Mouse (Mus musculus) megakaryocyte-erythroid progenitor cell, adult 5-6 weeks (primary cell): Measurements from ENCODE around the gene Olfr970. TPM values are rescaled to one million over a fixed set of nuclear protein-coding genes. Genes with fewer than 3 reads are reported as not detected.
"Not testable (repeated sequence)": the region's sequence is repeated elsewhere in the genome, so short reads cannot be mapped to it uniquely, and the experiment has no call there.

ENCODE experiments used
- ATAC-seq: replicated peaks from 2 replicates; pipeline ENCODE4 v1.8.0; 2016; ENCODE audit warnings: mild to moderate bottlenecking, inconsistent platforms; ENCODE audit not compliant: severe bottlenecking, poor library complexity, low FRiP score, low TSS enrichment
- total RNA-seq, 2 experiments: library from RNA; stranded (forward) in 1 of 2; stranded (reverse) in 1 of 2; fragments of 200-1000, 215-1000 nt in 1 of 2; fragments of >200 nt in 1 of 2; fragmentation: Nextera tagmentation in 1 of 2; gene quantifications; 2 replicates each; pipeline ENCODE4 v1.2.3; 2014 to 2017

Gene Olfr970
- total RNA-seq (2014; fragmentation: Nextera tagmentation), result not detected in 2 replicates
- not detected in 2 replicates for total RNA-seq (2017)

DNA sequence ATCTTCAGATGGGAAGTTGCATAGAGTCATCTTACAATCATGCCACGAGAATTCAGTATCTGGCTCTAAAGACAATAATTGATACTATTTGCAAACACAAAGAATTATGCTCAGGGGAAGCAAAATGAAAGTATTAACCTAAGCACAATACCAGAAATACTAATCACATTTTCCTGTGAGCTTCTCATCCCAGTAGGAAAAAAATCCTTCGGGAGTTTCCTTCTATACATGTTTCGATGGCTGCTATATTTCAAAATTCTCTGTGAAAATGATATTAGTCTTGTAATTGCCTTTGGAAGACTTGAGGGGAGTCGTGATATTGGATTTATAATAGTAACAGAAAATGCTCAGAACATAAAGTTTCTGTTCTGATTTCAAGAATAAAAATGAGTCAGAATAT, at the start of gene Olfr970:
Olfr970 (plus strand) TSS at position 301 of the 400 bp plus-strand sequence.
- no peak for ATAC-seq

DNA sequence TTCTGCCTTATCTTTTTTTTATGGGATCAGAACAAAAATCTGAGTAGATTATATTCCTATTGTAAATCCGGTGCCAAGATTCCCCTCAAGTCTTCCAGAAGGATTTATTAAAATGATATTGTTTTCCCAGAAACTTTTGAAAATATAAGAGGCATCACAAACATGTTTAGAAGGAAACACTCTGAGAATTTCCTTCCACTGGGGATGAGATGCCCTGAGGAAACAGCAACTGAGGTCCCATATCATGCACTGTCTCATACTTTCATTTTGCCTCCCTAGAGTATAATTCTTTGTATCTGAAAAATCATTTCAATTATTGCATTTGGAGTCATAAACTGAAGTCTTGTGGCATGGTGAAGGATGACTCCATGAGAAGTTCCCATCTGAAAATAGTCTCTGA, 25.5 kb upstream of the Olfr970 start, which contains the start of gene Olfr968:
Olfr968 (minus strand) TSS at position 101 of the 400 bp plus-strand sequence.
- ATAC-seq, result no peak

GRCm38 (mm10) chr9:39790558-39790957, 18.1 kb upstream of the Olfr970 start, which contains the start of gene Olfr969:
TSS of gene Olfr969 (plus strand) at chr9:39790945.
- ATAC-seq, result no peak

DNA sequence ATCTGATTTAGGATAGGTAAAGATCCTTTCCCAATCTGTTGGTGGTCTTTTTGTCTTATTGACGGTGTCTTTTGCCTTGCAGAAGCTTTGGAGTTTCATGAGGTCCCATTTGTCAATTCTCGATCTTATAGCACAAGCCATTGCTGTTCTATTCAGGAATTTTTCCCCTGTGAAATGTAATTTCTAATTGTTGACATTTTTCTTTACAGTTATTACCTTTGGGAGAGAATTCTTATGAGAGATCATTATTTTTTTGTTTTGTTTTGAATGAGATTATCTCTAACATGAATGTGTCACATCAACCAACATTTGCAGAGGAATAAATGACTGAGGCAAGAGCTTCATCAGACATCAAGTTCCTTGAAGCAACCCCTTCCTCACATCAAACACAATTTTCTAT, 27.9 kb downstream of the Olfr970 start, which contains the start of gene Olfr971:
Olfr971 (plus strand) TSS at position 301 of the 400 bp plus-strand sequence.
- not testable (repeated sequence) for ATAC-seq

- no peak for ATAC-seq
These were observed 57.5 kb downstream of the Olfr970 start, which contains the start of gene Olfr972 for GRCm38 (mm10) chr9:39866122-39866521. TSS of gene Olfr972 (plus strand) at chr9:39866422.

Other genes with a start within 250 kb of the Olfr970 start
- gene Olfr959, start 233.3 kb upstream of the Olfr970 start, total RNA-seq (2014; fragmentation: Nextera tagmentation), result not detected in 2 replicates
- gene Olfr959, start 233.3 kb upstream of the Olfr970 start, total RNA-seq (2017), result not detected in 2 replicates
- gene AW551984, start 204.5 kb upstream of the Olfr970 start, total RNA-seq (2014; fragmentation: Nextera tagmentation), result not detected in 2 replicates
- not detected in 2 replicates for gene AW551984, start 204.5 kb upstream of the Olfr970 start, total RNA-seq (2017)
- gene Olfr148, start 198.2 kb upstream of the Olfr970 start, total RNA-seq (2014; fragmentation: Nextera tagmentation), result not detected in 2 replicates
- gene Olfr148, start 198.2 kb upstream of the Olfr970 start, total RNA-seq (2017), result not detected in 2 replicates
- not detected in 2 replicates for gene Olfr960, start 187.5 kb upstream of the Olfr970 start, total RNA-seq (2014; fragmentation: Nextera tagmentation)
- gene Olfr960, start 187.5 kb upstream of the Olfr970 start, total RNA-seq (2017), result not detected in 2 replicates
- gene Olfr961, start 163.8 kb upstream of the Olfr970 start, total RNA-seq (2014; fragmentation: Nextera tagmentation), result not detected in 2 replicates
- not detected in 2 replicates for gene Olfr961, start 163.8 kb upstream of the Olfr970 start, total RNA-seq (2017)
- not detected in 2 replicates for gene Olfr963, start 141.7 kb upstream of the Olfr970 start, total RNA-seq (2014; fragmentation: Nextera tagmentation)
- not detected in 2 replicates for gene Olfr963, start 141.7 kb upstream of the Olfr970 start, total RNA-seq (2017)
- gene Olfr149, start 101.7 kb upstream of the Olfr970 start, total RNA-seq (2014; fragmentation: Nextera tagmentation), result not detected in 2 replicates
- gene Olfr149, start 101.7 kb upstream of the Olfr970 start, total RNA-seq (2017), result not detected in 2 replicates
- gene Olfr965, start 97.5 kb upstream of the Olfr970 start, total RNA-seq (2014; fragmentation: Nextera tagmentation), result not detected in 2 replicates
- not detected in 2 replicates for gene Olfr965, start 97.5 kb upstream of the Olfr970 start, total RNA-seq (2017)
- not detected in 2 replicates for gene Olfr150, start 77.9 kb upstream of the Olfr970 start, total RNA-seq (2014; fragmentation: Nextera tagmentation)
- gene Olfr150, start 77.9 kb upstream of the Olfr970 start, total RNA-seq (2017), result not detected in 2 replicates
- gene Olfr967, start 62.6 kb upstream of the Olfr970 start, total RNA-seq (2014; fragmentation: Nextera tagmentation), result not detected in 2 replicates
- not detected in 2 replicates for gene Olfr967, start 62.6 kb upstream of the Olfr970 start, total RNA-seq (2017)
- not detected in 2 replicates for gene Olfr968, start 25.6 kb upstream of the Olfr970 start, total RNA-seq (2014; fragmentation: Nextera tagmentation)
- gene Olfr968, start 25.6 kb upstream of the Olfr970 start, total RNA-seq (2017), result not detected in 2 replicates
- gene Olfr969, start 17.9 kb upstream of the Olfr970 start, total RNA-seq (2014; fragmentation: Nextera tagmentation), result not detected in 2 replicates
- gene Olfr969, start 17.9 kb upstream of the Olfr970 start, total RNA-seq (2017), result not detected in 2 replicates
- gene Olfr971, start 28.0 kb downstream of the Olfr970 start, total RNA-seq (2014; fragmentation: Nextera tagmentation), result not detected in 2 replicates
- gene Olfr971, start 28.0 kb downstream of the Olfr970 start, total RNA-seq (2017), result not detected in 2 replicates
- gene Olfr972, start 57.6 kb downstream of the Olfr970 start, total RNA-seq (2014; fragmentation: Nextera tagmentation), result not detected in 2 replicates
- gene Olfr972, start 57.6 kb downstream of the Olfr970 start, total RNA-seq (2017), result not detected in 2 replicates
- gene Olfr229, start 98.5 kb downstream of the Olfr970 start, total RNA-seq (2014; fragmentation: Nextera tagmentation), result not detected in 2 replicates
- not detected in 2 replicates for gene Olfr229, start 98.5 kb downstream of the Olfr970 start, total RNA-seq (2017)
- gene Olfr974, start 128.6 kb downstream of the Olfr970 start, total RNA-seq (2014; fragmentation: Nextera tagmentation), result not detected in 2 replicates
- gene Olfr974, start 128.6 kb downstream of the Olfr970 start, total RNA-seq (2017), result not detected in 2 replicates
- not detected in 2 replicates for gene Olfr975, start 143.2 kb downstream of the Olfr970 start, total RNA-seq (2014; fragmentation: Nextera tagmentation)
- gene Olfr975, start 143.2 kb downstream of the Olfr970 start, total RNA-seq (2017), result not detected in 2 replicates
- not detected in 2 replicates for gene Olfr976, start 152.3 kb downstream of the Olfr970 start, total RNA-seq (2014; fragmentation: Nextera tagmentation)
- not detected in 2 replicates for gene Olfr976, start 152.3 kb downstream of the Olfr970 start, total RNA-seq (2017)
- not detected in 2 replicates for gene Olfr978, start 183.3 kb downstream of the Olfr970 start, total RNA-seq (2014; fragmentation: Nextera tagmentation)
- not detected in 2 replicates for gene Olfr978, start 183.3 kb downstream of the Olfr970 start, total RNA-seq (2017)
- not detected in 2 replicates for gene Olfr979, start 194.6 kb downstream of the Olfr970 start, total RNA-seq (2014; fragmentation: Nextera tagmentation)
- not detected in 2 replicates for gene Olfr979, start 194.6 kb downstream of the Olfr970 start, total RNA-seq (2017)
- not detected in 2 replicates for gene Olfr980, start 200.7 kb downstream of the Olfr970 start, total RNA-seq (2014; fragmentation: Nextera tagmentation)
- not detected in 2 replicates for gene Olfr980, start 200.7 kb downstream of the Olfr970 start, total RNA-seq (2017)
- not detected in 2 replicates for gene Olfr981, start 212.6 kb downstream of the Olfr970 start, total RNA-seq (2014; fragmentation: Nextera tagmentation)
- not detected in 2 replicates for gene Olfr981, start 212.6 kb downstream of the Olfr970 start, total RNA-seq (2017)